Mouse (Mus musculus): ENCODE measurements at regions not wholly inside any gene's neighbourhood (a gene's known extent, or its start where the extent isn't known, plus 50 kb on each side); places are given as distances from the start of the nearest gene placed in this dataset.

DNA sequence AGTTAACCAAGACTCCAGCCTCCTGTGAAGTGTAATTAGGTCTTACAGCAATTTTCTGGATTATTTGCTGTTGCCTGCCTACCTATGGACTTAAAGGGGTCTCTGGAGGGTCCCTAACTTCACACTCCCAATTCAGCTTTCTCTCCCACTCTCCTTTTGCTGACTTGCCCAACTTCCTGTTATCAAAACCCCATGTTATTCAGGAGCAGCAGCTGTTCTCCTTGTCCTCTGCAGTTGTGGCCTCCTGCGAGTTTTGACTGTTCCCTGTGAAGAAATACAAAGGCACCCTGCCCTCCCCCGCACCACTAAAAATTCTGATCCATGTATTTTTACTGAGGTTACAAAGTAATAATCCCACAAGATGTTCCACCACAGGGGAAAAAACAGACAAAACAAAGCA, 146.8 kb upstream of the Dcn start:
- Histone ChIP-seq H3K4me3 (ENCODE audit: low read depth, low read length) (no peak overlapping the region), H3K27me3 (replicated peaks; ENCODE audit: control insufficient read depth, insufficient read depth, low read length) (no peaks in the 10 kb centered on the region), H3K27ac (ENCODE audit: low read depth, low read length) (no peak overlapping the region), H3K4me2 (ENCODE audit: low read length) (no peak overlapping the region), H3K9ac (ENCODE audit: low read length) (no peak overlapping the region), H3K36me3 (ENCODE audit: control insufficient read depth, insufficient read depth, low read length) (no peaks in the 10 kb centered on the region), H3K9me3 (replicated peaks; ENCODE audit: control insufficient read depth, low read length) (no peaks in the 10 kb centered on the region), H3K4me1 (ENCODE audit: control insufficient read depth, insufficient read depth, low read length) (no peaks in the 10 kb centered on the region)
- no peak for ATAC-seq
- WGBS: 82% methylated on average over 2 of the region's 2 CpGs
- DNase-seq (ENCODE audit: low spot score): no peak

DNA sequence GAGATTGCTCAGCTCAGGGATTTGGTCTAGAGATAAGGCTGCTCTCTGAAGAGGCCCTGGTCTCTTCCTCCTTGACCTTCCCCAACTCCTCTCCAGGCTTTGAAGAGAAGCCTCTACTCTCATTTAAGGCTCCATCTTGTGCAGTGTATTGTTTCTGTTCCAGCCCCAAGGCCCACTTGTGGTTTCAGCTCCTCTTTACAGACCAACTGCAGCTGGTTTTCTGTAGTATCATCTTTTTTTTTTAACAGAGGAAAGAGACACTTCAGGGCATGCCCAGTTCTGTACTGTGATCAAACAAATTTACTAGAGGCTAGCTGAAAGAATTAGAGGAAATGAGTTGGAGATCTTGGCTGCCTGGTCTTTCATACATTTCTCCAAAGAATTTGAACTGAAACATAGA, 145.4 kb upstream of the Dcn start:
- H3K36me3 ChIP-seq (ENCODE audit: control insufficient read depth, insufficient read depth, low read length): no peaks in the 10 kb centered on the region
- no peaks in the 10 kb centered on the region for H3K9me3 ChIP-seq (replicated peaks; ENCODE audit: control insufficient read depth, low read length)
- no peak overlapping the region for H3K27ac ChIP-seq (ENCODE audit: low read depth, low read length)
- no peak for ATAC-seq
- H3K27me3 ChIP-seq (replicated peaks; ENCODE audit: control insufficient read depth, insufficient read depth, low read length): no peaks in the 10 kb centered on the region
- DNase-seq (ENCODE audit: low spot score): no peak
- no peak overlapping the region for H3K4me3 ChIP-seq (ENCODE audit: low read depth, low read length)
- no peak overlapping the region for H3K9ac ChIP-seq (ENCODE audit: low read length)
- H3K4me1 ChIP-seq (ENCODE audit: control insufficient read depth, insufficient read depth, low read length): no peaks in the 10 kb centered on the region
- H3K4me2 ChIP-seq (ENCODE audit: low read length): no peak overlapping the region

GRCm38 (mm10) chr10:97334606-97335150, 144.7 kb upstream of the Dcn start:
- 66% methylated on average over 9 of the region's 9 CpGs for WGBS
- no peaks in the 10 kb centered on the region for H3K9me3 ChIP-seq (replicated peaks; ENCODE audit: control insufficient read depth, low read length)
- no peaks in the 10 kb centered on the region for H3K27me3 ChIP-seq (replicated peaks; ENCODE audit: control insufficient read depth, insufficient read depth, low read length)
- no peak overlapping the region for H3K4me3 ChIP-seq (ENCODE audit: low read depth, low read length)
- DNase-seq (ENCODE audit: low spot score) (no peak), ATAC-seq (no peak)
- H3K4me1 ChIP-seq (ENCODE audit: control insufficient read depth, insufficient read depth, low read length): no peaks in the 10 kb centered on the region
- no peak overlapping the region for H3K4me2 ChIP-seq (ENCODE audit: low read length)
- no peaks in the 10 kb centered on the region for H3K36me3 ChIP-seq (ENCODE audit: control insufficient read depth, insufficient read depth, low read length)
- no peak overlapping the region for H3K9ac ChIP-seq (ENCODE audit: low read length)
- no peak overlapping the region for H3K27ac ChIP-seq (ENCODE audit: low read depth, low read length)

GRCm38 (mm10) chr10:97338033-97338692, 141.2 kb upstream of the Dcn start:
- H3K27me3 ChIP-seq (replicated peaks; ENCODE audit: control insufficient read depth, insufficient read depth, low read length): no peaks in the 10 kb centered on the region
- H3K9ac ChIP-seq (ENCODE audit: low read length): no peak overlapping the region
- no peaks in the 10 kb centered on the region for H3K4me1 ChIP-seq (ENCODE audit: control insufficient read depth, insufficient read depth, low read length)
- H3K36me3 ChIP-seq (ENCODE audit: control insufficient read depth, insufficient read depth, low read length): no peaks in the 10 kb centered on the region
- DNase-seq (ENCODE audit: low spot score) (no peak), ATAC-seq (no peak)
- no peak overlapping the region for H3K4me2 ChIP-seq (ENCODE audit: low read length)
- H3K4me3 ChIP-seq (ENCODE audit: low read depth, low read length): no peak overlapping the region
- WGBS: 62% methylated on average over 6 of the region's 6 CpGs
- H3K9me3 ChIP-seq (replicated peaks; ENCODE audit: control insufficient read depth, low read length): no peaks in the 10 kb centered on the region
- no peak overlapping the region for H3K27ac ChIP-seq (ENCODE audit: low read depth, low read length)

GRCm38 (mm10) chr10:97339866-97340706, 139.3 kb upstream of the Dcn start:
- DNase-seq (ENCODE audit: low spot score): peak; percentile 75
- Histone ChIP-seq H3K4me1 (ENCODE audit: control insufficient read depth, insufficient read depth, low read length) (no peaks in the 10 kb centered on the region), H3K27me3 (replicated peaks; ENCODE audit: control insufficient read depth, insufficient read depth, low read length) (no peaks in the 10 kb centered on the region), H3K4me2 (ENCODE audit: low read length) (no peak overlapping the region), H3K4me3 (ENCODE audit: low read depth, low read length) (no peak overlapping the region), H3K36me3 (ENCODE audit: control insufficient read depth, insufficient read depth, low read length) (no peaks in the 10 kb centered on the region), H3K9me3 (replicated peaks; ENCODE audit: control insufficient read depth, low read length) (no peaks in the 10 kb centered on the region), H3K9ac (ENCODE audit: low read length) (no peak overlapping the region), H3K27ac (ENCODE audit: low read depth, low read length) (no peak overlapping the region)
- 42% methylated on average over 11 of the region's 11 CpGs for WGBS
- peak; percentile 42; the same call in 1 of the 2 replicates for ATAC-seq

- ATAC-seq: peak; percentile 79
- no peaks in the 10 kb centered on the region for H3K9me3 ChIP-seq (replicated peaks; ENCODE audit: control insufficient read depth, low read length)
These were observed 134.1 kb upstream of the Dcn start for GRCm38 (mm10) chr10:97345347-97345746.

GRCm38 (mm10) chr10:97346949-97347348, 132.5 kb upstream of the Dcn start:
- 82% methylated on average over 2 of the region's 2 CpGs for whole genome bisulfite sequencing
- no peak for ATAC-seq
- Histone ChIP-seq H3K36me3 (ENCODE audit: control insufficient read depth, insufficient read depth, low read length) (no peaks in the 10 kb centered on the region), H3K4me3 (ENCODE audit: low read depth, low read length) (no peak overlapping the region), H3K4me2 (ENCODE audit: low read length) (no peak overlapping the region), H3K4me1 (ENCODE audit: control insufficient read depth, insufficient read depth, low read length) (no peaks in the 10 kb centered on the region), H3K9ac (ENCODE audit: low read length) (no peak overlapping the region), H3K27ac (ENCODE audit: low read depth, low read length) (no peak overlapping the region), H3K9me3 (replicated peaks; ENCODE audit: control insufficient read depth, low read length) (no peaks in the 10 kb centered on the region), H3K27me3 (replicated peaks; ENCODE audit: control insufficient read depth, insufficient read depth, low read length) (no peaks in the 10 kb centered on the region)
- DNase-seq (ENCODE audit: low spot score): no peak

More at GRCm38 (mm10) chr10:97345347-97345746, 134.1 kb upstream of the Dcn start:
- Histone ChIP-seq H3K4me2 (ENCODE audit: low read length) (no peak overlapping the region), H3K4me3 (ENCODE audit: low read depth, low read length) (no peak overlapping the region), H3K27ac (ENCODE audit: low read depth, low read length) (no peak overlapping the region), H3K27me3 (replicated peaks; ENCODE audit: control insufficient read depth, insufficient read depth, low read length) (no peaks in the 10 kb centered on the region), H3K4me1 (ENCODE audit: control insufficient read depth, insufficient read depth, low read length) (no peaks in the 10 kb centered on the region), H3K9ac (ENCODE audit: low read length) (no peak overlapping the region), H3K36me3 (ENCODE audit: control insufficient read depth, insufficient read depth, low read length) (no peaks in the 10 kb centered on the region)
- DNase-seq (ENCODE audit: low spot score): peak; percentile 85
- 27% methylated on average over 6 of the region's 6 CpGs for WGBS

- DNase-seq (ENCODE audit: low spot score): peak; percentile 22
- Histone ChIP-seq H3K27me3 (replicated peaks; ENCODE audit: control insufficient read depth, insufficient read depth, low read length) (no peaks in the 10 kb centered on the region), H3K4me3 (ENCODE audit: low read depth, low read length) (no peak overlapping the region), H3K9ac (ENCODE audit: low read length) (no peak overlapping the region), H3K4me1 (ENCODE audit: control insufficient read depth, insufficient read depth, low read length) (no peaks in the 10 kb centered on the region), H3K9me3 (replicated peaks; ENCODE audit: control insufficient read depth, low read length) (no peaks in the 10 kb centered on the region), H3K36me3 (ENCODE audit: control insufficient read depth, insufficient read depth, low read length) (no peaks in the 10 kb centered on the region), H3K4me2 (ENCODE audit: low read length) (no peak overlapping the region), H3K27ac (ENCODE audit: low read depth, low read length) (no peak overlapping the region)
- no peak for ATAC-seq
- 85% methylated on average over 3 of the region's 3 CpGs for WGBS
These were observed 110.8 kb upstream of the Dcn start for GRCm38 (mm10) chr10:97368625-97369024.

GRCm38 (mm10) chr10:97375824-97376223, 103.6 kb upstream of the Dcn start:
- WGBS: 11% methylated on average over 2 of the region's 2 CpGs
- ATAC-seq (0 out of 2 replicates have a peak, but pooled peaks have one; percentile 57), DNase-seq (ENCODE audit: low spot score) (peak; percentile 86)
- Histone ChIP-seq H3K4me3 (ENCODE audit: low read depth, low read length) (no peak overlapping the region), H3K27me3 (replicated peaks; ENCODE audit: control insufficient read depth, insufficient read depth, low read length) (no peaks in the 10 kb centered on the region), H3K9ac (ENCODE audit: low read length) (no peak overlapping the region), H3K9me3 (replicated peaks; ENCODE audit: control insufficient read depth, low read length) (no peaks in the 10 kb centered on the region), H3K27ac (ENCODE audit: low read depth, low read length) (no peak overlapping the region), H3K4me2 (ENCODE audit: low read length) (no peak overlapping the region), H3K4me1 (ENCODE audit: control insufficient read depth, insufficient read depth, low read length) (no peaks in the 10 kb centered on the region), H3K36me3 (ENCODE audit: control insufficient read depth, insufficient read depth, low read length) (no peaks in the 10 kb centered on the region)
